Mouse (Mus musculus) neural tube, embryonic 12.5 days (tissue): ENCODE measurements around the gene Zmat5. TPM values are rescaled to one million over a fixed set of nuclear protein-coding genes. Genes with fewer than 3 reads are reported as not detected.

ENCODE experiments used
- ATAC-seq: fragments of 200-750 bp; cut with Nextera tagmentation; 2 replicates; pipeline ENCODE4 v1.8.0; 2017; ENCODE audit warnings: low read depth, mild to moderate bottlenecking, moderate TSS enrichment, moderate library complexity; ENCODE audit not compliant: low FRiP score
- H3K27ac ChIP-seq: fragments of 300-500 bp; sonication (generic); 2 replicates; pipeline ENCODE4 v1.5.1; 2016
- H3K27me3 ChIP-seq: fragments of 300-500 bp; sonication (generic); replicated peaks from 2 replicates; pipeline ENCODE4 v1.6.1; 2016; ENCODE audit warnings: mild to moderate bottlenecking
- H3K36me3 ChIP-seq: fragments of 300-500 bp; sonication (generic); 2 replicates; pipeline ENCODE4 v1.6.1; 2016; ENCODE audit warnings: mild to moderate bottlenecking
- H3K4me1 ChIP-seq: fragments of 300-500 bp; sonication (generic); 2 replicates; pipeline ENCODE4 v1.6.1; 2016
- H3K4me2 ChIP-seq: fragments of 300-500 bp; sonication (generic); replicated peaks from 2 replicates; pipeline ENCODE4 v1.6.1; 2016; ENCODE audit warnings: mild to moderate bottlenecking
- H3K4me3 ChIP-seq: fragments of 300-500 bp; sonication (generic); 2 replicates; pipeline ENCODE4 v1.5.1; 2016
- H3K9ac ChIP-seq: fragments of 300-500 bp; sonication (generic); 2 replicates; pipeline ENCODE4 v1.6.1; 2016; ENCODE audit warnings: mild to moderate bottlenecking
- H3K9me3 ChIP-seq: fragments of 300-500 bp; sonication (generic); 2 replicates; pipeline ENCODE4 v1.6.1; 2016; ENCODE audit warnings: mild to moderate bottlenecking
- WGBS: fragments of 180-500 bp; shearing (Covaris S2); methylation state at CpG from one replicate; pipeline ENCODE4 v1.1.7; 2016; 5-methylcytosine and 5-hydroxymethylcytosine counted together
- polyA plus RNA-seq: library from polyadenylated mRNA; unstranded; fragments of >200 nt; fragmentation: Nextera tagmentation; extraction: Ambion mirVana; gene quantifications from 2 replicates; pipeline ENCODE4 v1.2.1, GENCODE M21; 2016

Zmat5 gene
- polyA plus RNA-seq, 1 experiment from 2014 or later: 82.7 TPM

DNA sequence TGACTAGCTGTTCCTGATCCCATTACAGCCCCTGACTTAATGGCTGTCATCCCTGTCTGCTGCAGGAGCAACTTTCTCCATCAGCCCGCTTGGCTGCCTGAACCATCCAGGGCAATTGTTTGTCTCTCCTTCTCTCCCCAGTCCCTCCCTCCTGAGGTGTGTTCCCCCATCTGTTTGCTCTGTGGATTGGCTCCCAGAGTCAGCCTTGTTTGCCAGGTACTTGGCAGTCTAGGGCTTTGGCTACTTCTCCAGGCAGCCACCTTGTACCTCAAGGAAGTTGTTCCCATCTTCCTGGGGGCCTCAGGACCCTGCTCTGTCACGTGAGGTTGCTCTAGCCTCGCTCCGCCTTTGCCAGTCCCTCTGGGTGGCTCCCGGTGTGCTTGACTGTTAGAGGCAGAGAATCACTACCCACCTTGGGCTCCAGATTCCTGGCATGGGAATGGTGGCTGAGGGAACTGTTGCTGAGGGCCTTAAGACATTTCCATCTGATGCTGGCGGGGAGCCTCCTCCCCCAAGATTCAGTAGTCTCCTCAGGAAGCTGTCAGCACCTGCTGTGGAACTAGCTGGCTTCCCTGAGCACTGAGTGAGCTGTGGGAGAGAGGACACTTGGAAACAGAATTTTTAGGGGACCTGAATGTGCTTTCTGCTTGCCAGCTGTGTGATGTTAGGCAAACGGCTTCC lies 16.6 kb downstream of the Zmat5 start:
- no peak for ATAC-seq
- no peaks in the 10 kb centered on the region for H3K9me3 ChIP-seq
- H3K4me3 ChIP-seq: no peak overlapping the region
- H3K27me3 ChIP-seq: no peaks in the 10 kb centered on the region
- WGBS: 40% methylated on average over 7 of the region's 7 CpGs
- H3K36me3 ChIP-seq: peaks cover 29% of the 10 kb centered on the region
- no peak overlapping the region for H3K27ac ChIP-seq
- H3K4me1 ChIP-seq: peaks cover 11% of the 10 kb centered on the region
- H3K4me2 ChIP-seq: no peak overlapping the region
- no peak overlapping the region for H3K9ac ChIP-seq

DNA sequence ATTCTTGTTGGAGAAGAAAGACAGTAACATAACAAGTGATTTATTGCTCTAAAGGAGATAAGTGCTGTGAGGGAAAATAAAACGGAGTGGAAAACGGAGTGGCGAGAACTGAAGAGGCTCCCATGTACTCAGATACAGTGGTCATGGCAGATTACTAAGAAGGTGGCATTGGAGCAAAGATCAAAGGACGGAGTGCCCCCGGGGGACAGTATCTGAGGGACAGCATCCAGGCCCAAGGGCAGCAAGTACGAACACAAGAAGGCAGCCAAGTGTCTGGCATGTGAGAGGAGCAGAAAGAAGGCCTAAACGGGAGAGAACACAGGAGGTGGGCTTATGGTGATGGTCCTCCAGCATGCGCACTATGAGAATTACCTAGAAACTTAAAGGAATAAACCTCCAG lies 17.2 kb downstream of the Zmat5 start:
- peaks cover 36% of the 10 kb centered on the region for H3K36me3 ChIP-seq
- WGBS: 69% methylated on average over 8 of the region's 8 CpGs
- H3K4me2 ChIP-seq: no peak overlapping the region
- no peaks in the 10 kb centered on the region for H3K9me3 ChIP-seq
- no peaks in the 10 kb centered on the region for H3K27me3 ChIP-seq
- no peak overlapping the region for H3K9ac ChIP-seq
- no peak for ATAC-seq
- H3K4me1 ChIP-seq: peaks cover 11% of the 10 kb centered on the region
- H3K27ac ChIP-seq: no peak overlapping the region
- no peak overlapping the region for H3K4me3 ChIP-seq

DNA sequence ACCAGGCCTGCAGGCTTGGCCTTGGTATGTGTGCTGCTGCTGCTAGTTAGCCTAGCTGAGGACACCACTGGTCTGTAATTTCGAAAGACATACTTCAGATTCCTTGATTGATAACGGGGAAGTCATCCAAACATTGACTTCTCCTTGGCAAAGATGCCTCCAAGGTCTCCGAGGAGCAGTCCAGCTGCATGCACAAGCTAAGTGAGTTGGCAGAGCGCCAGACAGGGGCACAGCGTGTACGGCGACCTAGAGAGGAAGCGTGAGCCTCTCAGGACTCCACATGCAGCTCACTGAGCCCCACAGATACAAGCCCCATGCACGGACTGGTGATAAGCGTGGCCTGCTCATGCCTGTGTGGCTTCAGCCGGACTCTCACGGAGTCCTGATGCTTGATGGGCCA lies 25.1 kb downstream of the Zmat5 start:
- ATAC-seq: no peak
- H3K27me3 ChIP-seq: no peaks in the 10 kb centered on the region
- 66% methylated on average over 12 of the region's 12 CpGs for WGBS

DNA sequence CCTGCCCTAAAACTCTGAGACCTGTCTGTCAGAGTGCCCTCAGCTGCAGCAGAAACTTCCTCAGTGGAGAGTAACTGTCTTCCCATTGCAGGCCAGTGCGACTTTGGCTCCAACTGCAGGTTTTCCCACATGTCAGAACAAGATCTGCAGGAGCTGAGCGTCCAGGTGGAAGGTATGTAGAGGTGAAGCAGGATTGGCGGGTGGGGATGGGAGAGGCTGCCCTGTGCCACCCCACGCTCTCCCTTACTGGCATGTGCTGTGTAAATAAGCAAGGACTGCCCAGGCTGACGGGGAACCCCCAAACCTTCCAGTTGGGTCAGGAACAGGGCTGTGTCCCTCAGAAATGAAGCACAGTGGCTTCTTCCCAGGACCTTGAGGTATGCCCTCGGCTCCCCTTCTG lies 25.6 kb downstream of the Zmat5 start:
- H3K4me2 ChIP-seq: no peak overlapping the region
- no peaks in the 10 kb centered on the region for H3K27me3 ChIP-seq
- peaks cover 15% of the 10 kb centered on the region for H3K36me3 ChIP-seq
- 81% methylated on average over 6 of the region's 6 CpGs for WGBS
- no peaks in the 10 kb centered on the region for H3K9me3 ChIP-seq
- H3K4me1 ChIP-seq: peaks cover 8% of the 10 kb centered on the region
- ATAC-seq: no peak
- no peak overlapping the region for H3K9ac ChIP-seq
- no peak overlapping the region for H3K4me3 ChIP-seq
- no peak overlapping the region for H3K27ac ChIP-seq

More for the DNA sequence above, 25.1 kb downstream of the Zmat5 start:
- no peaks in the 10 kb centered on the region for H3K9me3 ChIP-seq
- H3K9ac ChIP-seq: no peak overlapping the region
- no peak overlapping the region for H3K27ac ChIP-seq
- H3K36me3 ChIP-seq: peaks cover 20% of the 10 kb centered on the region
- H3K4me2 ChIP-seq: no peak overlapping the region
- H3K4me1 ChIP-seq: peaks cover 6% of the 10 kb centered on the region; the same call in 1 of the 2 replicates
- H3K4me3 ChIP-seq: no peak overlapping the region

DNA sequence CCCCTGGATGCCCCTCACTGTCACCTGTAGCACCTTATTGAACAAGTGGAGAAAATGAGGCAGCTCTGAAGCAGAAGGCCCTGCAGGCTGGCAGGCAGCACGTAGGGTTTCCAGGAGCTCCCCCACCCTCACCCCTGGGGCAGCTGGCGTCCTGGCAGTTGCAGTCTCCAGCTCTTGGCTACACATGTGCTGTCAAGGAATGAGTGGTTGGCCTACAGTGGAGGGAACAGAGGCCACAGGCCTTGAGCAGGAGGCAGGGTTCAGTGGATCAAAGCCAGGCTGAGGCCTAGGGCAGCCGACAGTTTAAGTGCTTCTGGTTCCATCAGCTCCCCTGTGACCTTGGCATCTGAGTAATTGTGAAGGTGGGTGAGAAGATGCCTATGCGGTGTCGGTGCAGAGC lies 26.4 kb downstream of the Zmat5 start:
- no peak for ATAC-seq
- Histone ChIP-seq H3K27me3 (no peaks in the 10 kb centered on the region), H3K4me3 (no peak overlapping the region), H3K4me2 (no peak overlapping the region), H3K4me1 (peaks cover 14% of the 10 kb centered on the region), H3K36me3 (peaks cover 8% of the 10 kb centered on the region), H3K27ac (no peak overlapping the region), H3K9ac (no peak overlapping the region), H3K9me3 (no peaks in the 10 kb centered on the region)
- WGBS: 81% methylated on average over 5 of the region's 5 CpGs

DNA sequence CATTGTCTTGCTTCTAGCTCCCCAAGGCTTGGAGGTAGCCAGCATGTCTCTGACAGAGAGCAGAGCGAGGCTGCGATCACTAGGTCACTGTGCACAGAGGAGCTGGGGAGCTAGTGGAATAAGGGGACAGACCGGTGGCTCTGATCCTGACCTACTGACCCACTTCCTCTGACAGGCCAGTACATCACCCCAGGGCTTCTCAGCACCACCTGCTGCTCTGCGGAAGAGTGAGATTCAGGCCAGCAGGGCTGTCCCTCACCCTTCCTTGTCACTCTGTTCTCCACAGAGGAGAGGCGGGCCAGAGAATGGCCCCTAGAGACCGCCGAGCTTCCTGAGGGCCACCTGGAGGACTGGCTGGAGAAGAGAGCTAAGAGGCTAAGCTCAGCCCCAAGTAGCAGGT lies 27.3 kb downstream of the Zmat5 start:
- Histone ChIP-seq H3K4me1 (peaks cover 14% of the 10 kb centered on the region), H3K27me3 (no peaks in the 10 kb centered on the region), H3K9ac (no peak overlapping the region), H3K9me3 (no peaks in the 10 kb centered on the region), H3K4me3 (no peak overlapping the region), H3K27ac (no peak overlapping the region), H3K36me3 (peaks cover under 1% of the 10 kb centered on the region), H3K4me2 (no peak overlapping the region)
- WGBS: 64% methylated on average over 7 of the region's 7 CpGs
- no peak for ATAC-seq

DNA sequence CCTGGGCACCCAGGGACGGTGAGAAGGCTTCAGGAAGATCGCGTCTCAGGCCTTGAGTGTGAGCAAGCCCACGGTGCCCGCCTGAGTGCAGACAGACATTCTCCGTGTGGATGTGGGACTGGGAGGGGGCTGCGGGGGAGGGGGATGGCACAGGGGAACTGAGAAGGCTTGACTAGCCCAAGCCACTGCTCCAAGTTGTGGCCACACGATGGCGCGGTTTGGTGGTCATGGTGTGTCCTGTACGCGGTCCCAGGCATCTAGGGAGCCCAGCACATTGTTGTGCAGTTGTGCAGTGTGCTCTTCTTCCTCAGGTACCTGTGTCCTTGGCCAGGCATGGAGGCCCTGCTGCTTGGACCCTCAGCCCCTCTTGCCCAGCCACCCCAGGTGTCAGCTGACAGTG lies 29.7 kb downstream of the Zmat5 start:
- Histone ChIP-seq H3K4me1 (peaks cover 14% of the 10 kb centered on the region), H3K9ac (no peak overlapping the region)
- 37% methylated on average over 12 of the region's 12 CpGs for WGBS

DNA sequence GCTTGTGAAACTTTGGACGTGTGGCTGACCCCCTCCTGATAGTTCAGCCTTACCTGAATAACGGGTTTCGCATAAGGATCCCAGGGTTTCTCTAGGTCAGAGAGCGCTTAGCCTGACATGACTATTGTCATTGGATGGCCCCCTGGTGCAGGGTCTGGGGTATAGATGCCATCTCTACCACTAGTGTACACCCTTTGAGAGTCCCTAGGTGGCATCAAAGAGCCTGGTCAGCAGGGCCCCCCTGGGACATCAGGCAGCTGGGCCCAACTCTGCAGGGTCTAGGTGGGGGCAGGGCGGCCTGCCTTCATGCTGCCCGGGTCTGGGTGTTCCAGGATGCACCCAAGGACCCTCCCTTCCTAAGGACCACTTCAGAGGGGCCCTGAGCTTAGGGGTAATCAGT lies 31.9 kb downstream of the Zmat5 start:
- no peak overlapping the region for H3K9ac ChIP-seq
- WGBS: 47% methylated on average over 6 of the region's 6 CpGs
- H3K9me3 ChIP-seq: no peaks in the 10 kb centered on the region

More for the DNA sequence above, 29.7 kb downstream of the Zmat5 start:
- Histone ChIP-seq H3K27ac (no peak overlapping the region), H3K27me3 (no peaks in the 10 kb centered on the region), H3K4me3 (no peak overlapping the region), H3K36me3 (peaks cover 8% of the 10 kb centered on the region; the same call in 1 of the 2 replicates), H3K9me3 (no peaks in the 10 kb centered on the region), H3K4me2 (no peak overlapping the region)
- no peak; the same call in 1 of the 2 replicates for ATAC-seq

DNA sequence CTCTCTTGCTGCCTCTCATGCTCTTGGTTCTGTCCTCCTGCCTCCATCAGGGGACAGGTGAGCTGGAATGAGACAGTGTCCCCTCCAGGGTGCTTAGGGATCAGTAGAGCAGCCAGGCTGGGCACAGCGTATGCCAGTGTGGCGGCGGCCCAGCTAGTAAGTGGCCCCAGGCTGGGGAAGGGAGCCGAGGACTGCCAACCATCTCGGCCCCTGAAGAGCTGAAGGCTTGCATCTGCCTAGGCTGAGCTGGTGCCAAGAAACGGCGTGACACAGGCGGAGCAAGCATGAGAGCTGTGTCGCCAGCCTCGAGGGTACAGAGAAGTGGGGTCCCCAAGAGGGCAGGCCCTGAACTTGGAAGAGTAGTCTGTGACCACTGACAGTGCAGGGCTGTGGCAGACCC lies 33.2 kb downstream of the Zmat5 start:
- H3K9me3 ChIP-seq: no peaks in the 10 kb centered on the region
- H3K4me3 ChIP-seq: no peak overlapping the region
- no peak for ATAC-seq
- peaks cover 7% of the 10 kb centered on the region for H3K4me1 ChIP-seq
- WGBS: 80% methylated on average over 10 of the region's 10 CpGs
- no peak overlapping the region for H3K9ac ChIP-seq
- H3K27ac ChIP-seq: no peak overlapping the region
- H3K27me3 ChIP-seq: no peaks in the 10 kb centered on the region; the same call in 1 of the 2 replicates
- peaks cover 8% of the 10 kb centered on the region; the same call in 1 of the 2 replicates for H3K36me3 ChIP-seq
- H3K4me2 ChIP-seq: no peak overlapping the region

More for the DNA sequence above, 31.9 kb downstream of the Zmat5 start:
- H3K36me3 ChIP-seq: peaks cover 8% of the 10 kb centered on the region; the same call in 1 of the 2 replicates
- H3K27me3 ChIP-seq: no peaks in the 10 kb centered on the region
- H3K4me3 ChIP-seq: no peak overlapping the region
- no peak overlapping the region for H3K4me2 ChIP-seq
- H3K27ac ChIP-seq: no peak overlapping the region
- ATAC-seq: no peak
- H3K4me1 ChIP-seq: peaks cover 14% of the 10 kb centered on the region

DNA sequence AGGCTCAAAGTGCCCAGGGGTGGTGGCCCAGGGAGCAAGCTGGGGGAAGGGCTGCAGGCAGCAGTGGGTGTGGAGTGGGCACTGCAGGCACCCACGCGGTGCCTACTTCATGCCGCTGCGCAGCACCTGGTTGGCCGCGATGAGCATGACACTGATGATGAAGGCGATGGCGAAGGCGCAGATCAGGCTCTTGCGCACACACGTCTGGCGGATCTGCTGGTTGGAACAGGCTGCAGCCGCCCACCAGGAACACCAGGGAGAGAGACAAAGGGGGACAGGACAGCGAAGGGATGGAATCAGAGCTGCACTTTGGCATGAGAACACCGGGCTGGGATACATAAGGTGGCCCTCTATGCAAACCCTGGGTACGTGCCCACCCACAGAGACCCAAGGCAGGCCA lies 34.2 kb downstream of the Zmat5 start:
- Histone ChIP-seq H3K4me1 (peaks cover 7% of the 10 kb centered on the region), H3K9me3 (no peaks in the 10 kb centered on the region)
- no peak for ATAC-seq

DNA sequence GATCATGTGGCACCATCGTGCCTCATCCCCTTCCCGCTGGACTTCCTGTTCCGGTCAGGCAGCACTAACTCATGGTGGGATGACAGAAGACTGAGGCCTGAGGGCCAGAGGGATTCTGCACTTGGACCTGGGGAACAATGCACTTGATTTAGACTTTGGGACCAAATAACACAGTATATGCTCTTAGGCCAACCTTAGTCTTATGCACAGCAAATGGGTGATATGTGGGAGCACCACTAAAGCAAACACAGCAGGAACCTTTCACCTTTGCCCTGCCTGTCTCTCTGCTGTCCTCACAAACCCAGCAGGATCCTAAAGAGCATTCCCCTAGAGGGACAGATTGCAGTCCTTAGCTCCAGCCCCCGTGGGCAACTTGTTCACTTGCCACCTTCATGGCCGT lies 36.3 kb downstream of the Zmat5 start:
- H3K27me3 ChIP-seq: peaks cover 24% of the 10 kb centered on the region
- peaks cover 12% of the 10 kb centered on the region for H3K4me1 ChIP-seq
- H3K27ac ChIP-seq: no peak overlapping the region
- H3K9ac ChIP-seq: no peak overlapping the region
- no peaks in the 10 kb centered on the region for H3K9me3 ChIP-seq
- ATAC-seq: no peak
- WGBS: 51% methylated on average over 5 of the region's 5 CpGs
- peaks cover 8% of the 10 kb centered on the region; the same call in 1 of the 2 replicates for H3K36me3 ChIP-seq
- no peak overlapping the region for H3K4me2 ChIP-seq
- no peak overlapping the region for H3K4me3 ChIP-seq

More for the DNA sequence above, 34.2 kb downstream of the Zmat5 start:
- Histone ChIP-seq H3K36me3 (peaks cover 8% of the 10 kb centered on the region; the same call in 1 of the 2 replicates), H3K27ac (no peak overlapping the region), H3K4me3 (no peak overlapping the region), H3K4me2 (no peak overlapping the region), H3K27me3 (peaks cover 4% of the 10 kb centered on the region), H3K9ac (no peak overlapping the region)
- 95% methylated on average over 16 of the region's 16 CpGs for WGBS

DNA sequence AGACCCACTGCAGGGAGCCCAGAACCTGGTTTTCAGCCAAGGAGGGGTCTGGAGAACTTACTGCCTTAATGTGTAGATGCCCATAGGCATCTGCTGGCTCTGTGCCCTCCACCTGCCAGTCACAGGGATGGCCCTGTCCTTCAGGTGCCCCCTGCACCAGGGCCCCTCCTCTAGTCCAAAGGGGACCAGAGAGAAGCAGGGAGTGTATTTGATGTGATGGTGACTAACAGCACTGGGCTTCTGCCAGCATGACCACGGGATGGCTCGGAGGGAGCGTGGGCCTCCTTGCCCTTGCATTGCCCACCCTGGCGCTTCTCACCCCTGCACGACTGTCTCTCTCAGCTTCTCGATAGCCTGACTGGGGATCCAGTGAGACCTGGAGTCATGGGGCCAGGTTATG lies 40.2 kb downstream of the Zmat5 start:
- Histone ChIP-seq H3K4me2 (peak overlapping the region; percentile 98), H3K9me3 (no peaks in the 10 kb centered on the region), H3K27ac (no peak overlapping the region), H3K27me3 (peaks cover 62% of the 10 kb centered on the region), H3K4me1 (peaks cover 37% of the 10 kb centered on the region), H3K36me3 (no peaks in the 10 kb centered on the region), H3K4me3 (no peak overlapping the region; the same call in 1 of the 2 replicates), H3K9ac (no peak overlapping the region)
- 70% methylated on average over 6 of the region's 6 CpGs for WGBS
- no peak for ATAC-seq

DNA sequence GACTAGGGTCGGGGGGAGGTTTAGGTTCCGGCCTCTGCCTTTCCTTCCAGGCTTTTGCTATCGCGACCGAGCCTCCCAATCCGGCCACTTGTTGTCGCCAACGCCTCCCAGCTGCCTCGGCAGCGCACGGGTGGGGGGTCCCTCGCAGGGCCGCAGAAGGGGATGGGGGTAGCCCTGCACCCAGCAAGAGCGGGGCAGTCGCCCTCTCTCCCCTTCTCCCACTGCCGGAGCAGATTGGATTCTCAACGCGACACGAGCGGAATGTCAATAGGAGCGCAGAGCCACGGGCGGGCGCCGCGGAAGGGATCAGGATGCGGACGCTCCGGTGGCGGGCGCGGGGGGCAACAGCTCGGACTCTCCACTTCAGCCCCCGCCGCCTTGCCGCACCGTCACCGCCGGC lies 41.5 kb downstream of the Zmat5 start:
- Histone ChIP-seq H3K9me3 (no peaks in the 10 kb centered on the region), H3K27me3 (peaks cover 71% of the 10 kb centered on the region), H3K36me3 (no peaks in the 10 kb centered on the region), H3K27ac (no peak overlapping the region), H3K4me1 (peaks cover 46% of the 10 kb centered on the region), H3K9ac (peak overlapping the region; percentile 58), H3K4me3 (peak overlapping the region; percentile 66), H3K4me2 (peak overlapping the region; percentile 98)
- under 1% methylated on average over 39 of the region's 39 CpGs for WGBS
- 0 out of 2 replicates have a peak, but pooled peaks have one; percentile 26 for ATAC-seq
